Mouse (Mus musculus): ENCODE measurements around the gene Gm3371. TPM values are rescaled to one million over a fixed set of nuclear protein-coding genes. Genes with fewer than 3 reads are reported as not detected.

The Gm3371 gene
- 13.7 TPM for polyA plus RNA-seq (2014; fragmentation: Illumina TruSeq; extraction: RNeasy Lipid Tissue Mini Kit (QIAGEN cat#74804); ENCODE audit: low read depth, low replicate concordance)

DNA sequence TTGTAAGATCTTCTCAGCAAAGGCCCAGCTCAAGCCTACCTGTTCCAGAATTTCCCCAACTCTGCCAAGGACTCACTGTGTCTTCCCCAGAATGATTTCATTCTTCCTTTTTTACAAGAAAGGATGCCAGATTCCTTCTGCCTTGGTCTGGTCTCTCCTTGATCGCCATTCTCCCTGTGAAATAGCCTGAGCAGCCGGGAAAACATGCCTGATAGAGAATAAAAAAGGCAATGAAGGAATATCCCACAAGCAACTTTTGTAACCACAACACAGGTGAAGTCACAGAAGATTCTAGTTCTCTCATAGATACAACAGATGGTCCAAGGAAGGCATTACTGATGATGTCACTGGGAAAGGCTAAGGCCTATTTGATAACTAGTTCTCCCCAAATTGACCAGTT lies at the start of gene Gm3371:
TSS of gene Gm3371 (minus strand) at position 101 of the 400 bp plus-strand sequence.

GRCm38 (mm10) chr14:44433335-44433734 lies 22.8 kb upstream of the Gm3371 start, which contains the start of gene Gm8232:
Gene Gm8232, plus strand, starts transcription at chr14:44433635.

GRCm38 (mm10) chr14:44365057-44365456 lies 45.4 kb downstream of the Gm3371 start, which contains the start of gene Gm8229:
Gene Gm8229, plus strand, starts transcription at chr14:44365357.

Other genes with a start within 250 kb of the Gm3371 start
- 6.9 TPM for gene Gm8212, start 213.0 kb downstream of the Gm3371 start, polyA plus RNA-seq (2014; fragmentation: Illumina TruSeq; extraction: RNeasy Lipid Tissue Mini Kit (QIAGEN cat#74804); ENCODE audit: low read depth, low replicate concordance)
- 33.2 TPM for gene 4930503E14Rik, start 197.4 kb downstream of the Gm3371 start, polyA plus RNA-seq (2014; fragmentation: Illumina TruSeq; extraction: RNeasy Lipid Tissue Mini Kit (QIAGEN cat#74804); ENCODE audit: low read depth, low replicate concordance)
- gene Gm8220, start 125.1 kb downstream of the Gm3371 start, polyA plus RNA-seq (2014; fragmentation: Illumina TruSeq; extraction: RNeasy Lipid Tissue Mini Kit (QIAGEN cat#74804); ENCODE audit: low read depth, low replicate concordance), result 10.3 TPM
- gene Gm5930, start 72.1 kb downstream of the Gm3371 start, polyA plus RNA-seq (2014; fragmentation: Illumina TruSeq; extraction: RNeasy Lipid Tissue Mini Kit (QIAGEN cat#74804); ENCODE audit: low read depth, low replicate concordance), result 43.9 TPM
- 4.4 TPM for gene Gm8229, start 45.3 kb downstream of the Gm3371 start, polyA plus RNA-seq (2014; fragmentation: Illumina TruSeq; extraction: RNeasy Lipid Tissue Mini Kit (QIAGEN cat#74804); ENCODE audit: low read depth, low replicate concordance)
- 4.9 TPM for gene Gm8232, start 22.9 kb upstream of the Gm3371 start, polyA plus RNA-seq (2014; fragmentation: Illumina TruSeq; extraction: RNeasy Lipid Tissue Mini Kit (QIAGEN cat#74804); ENCODE audit: low read depth, low replicate concordance)
- 287 TPM for gene BC061237, start 81.8 kb upstream of the Gm3371 start, polyA plus RNA-seq (2014; fragmentation: Illumina TruSeq; extraction: RNeasy Lipid Tissue Mini Kit (QIAGEN cat#74804); ENCODE audit: low read depth, low replicate concordance)
- not detected for gene Gm17093, start 107.6 kb upstream of the Gm3371 start, polyA plus RNA-seq (2014; fragmentation: Illumina TruSeq; extraction: RNeasy Lipid Tissue Mini Kit (QIAGEN cat#74804); ENCODE audit: low read depth, low replicate concordance)
- gene Gm8247, start 172.5 kb upstream of the Gm3371 start, polyA plus RNA-seq (2014; fragmentation: Illumina TruSeq; extraction: RNeasy Lipid Tissue Mini Kit (QIAGEN cat#74804); ENCODE audit: low read depth, low replicate concordance), result 4.3 TPM
- 31.5 TPM for gene Gm5624, start 217.2 kb upstream of the Gm3371 start, polyA plus RNA-seq (2014; fragmentation: Illumina TruSeq; extraction: RNeasy Lipid Tissue Mini Kit (QIAGEN cat#74804); ENCODE audit: low read depth, low replicate concordance)